Mouse (Mus musculus): ENCODE results near the gene Tmem150b. TPM values are rescaled to one million over a fixed set of nuclear protein-coding genes. Genes with fewer than 3 reads are reported as not detected.

The Tmem150b gene
- polyA plus RNA-seq, 1 experiment from 2014 or later, result 0.13 TPM

DNA sequence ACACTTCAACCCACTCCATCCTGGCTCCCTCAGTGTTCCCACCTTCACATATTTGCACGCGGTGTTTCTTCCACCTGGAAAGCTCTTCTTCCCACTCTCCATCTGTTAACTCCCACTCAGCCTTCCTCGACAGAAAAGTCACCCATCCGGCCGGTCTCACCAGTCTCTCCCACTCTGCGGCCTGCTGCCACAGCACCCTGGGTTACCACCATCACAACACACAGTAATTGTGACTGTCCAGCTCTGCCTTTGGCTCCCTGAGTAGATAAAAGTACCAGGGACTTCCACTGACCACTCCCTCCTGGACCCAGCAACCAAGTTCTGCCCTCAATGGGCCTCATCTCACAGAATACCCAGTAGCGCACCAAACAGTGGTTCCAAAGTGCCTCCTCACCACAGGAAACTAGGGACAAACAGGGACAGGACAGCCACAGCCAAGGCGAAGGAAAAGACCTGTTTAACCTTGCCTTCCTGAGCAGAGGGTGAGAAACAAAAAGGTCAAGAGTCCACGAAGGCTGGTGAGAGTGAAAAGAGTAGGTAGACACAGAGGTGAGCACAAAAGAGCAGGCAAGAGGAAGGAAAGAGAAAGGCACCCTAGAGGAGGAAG lies 67.4 kb downstream of the Tmem150b start:
- no peak for ATAC-seq (ENCODE audit: low FRiP score, low read depth)
- Histone ChIP-seq H3K9ac (peak overlapping the region; percentile 97), H3K9me3 (no peaks in the 10 kb centered on the region), H3K27ac (no peak overlapping the region; the same call in 1 of the 2 replicates), H3K4me3 (peak overlapping the region; percentile 87), H3K4me2 (replicated peaks) (peak overlapping the region; percentile 98), H3K4me1 (peaks cover 51% of the 10 kb centered on the region), H3K36me3 (peaks cover 21% of the 10 kb centered on the region), H3K27me3 (no peaks in the 10 kb centered on the region)
- 52% methylated on average over 9 of the region's 9 CpGs for WGBS

Other genes starting within 250 kb of the Tmem150b start
- gene Ppp1r12c, start 223.6 kb downstream of the Tmem150b start, polyA plus RNA-seq (2015; fragmentation: Nextera tagmentation; extraction: Ambion mirVana), result 43.8 and 50.2 TPM in 2 replicates
- gene Tnnt1, start 208.9 kb downstream of the Tmem150b start, polyA plus RNA-seq (2015; fragmentation: Nextera tagmentation; extraction: Ambion mirVana), result 298 and 309 TPM in 2 replicates
- 4.9 and 5.5 TPM in 2 replicates for gene Tnni3, start 201.0 kb downstream of the Tmem150b start, polyA plus RNA-seq (2015; fragmentation: Nextera tagmentation; extraction: Ambion mirVana)
- gene Dnaaf3, start 192.8 kb downstream of the Tmem150b start, polyA plus RNA-seq (2015; fragmentation: Nextera tagmentation; extraction: Ambion mirVana), result 3.0 and 3.3 TPM in 2 replicates
- gene Syt5, start 177.7 kb downstream of the Tmem150b start, polyA plus RNA-seq (2015; fragmentation: Nextera tagmentation; extraction: Ambion mirVana), result 5.5 and 6.0 TPM in 2 replicates
- gene Ptprh, start 121.2 kb downstream of the Tmem150b start, polyA plus RNA-seq (2015; fragmentation: Nextera tagmentation; extraction: Ambion mirVana), result not detected in 2 replicates
- 1.2 and 1.3 TPM in 2 replicates for gene Tmem86b, start 93.8 kb downstream of the Tmem150b start, polyA plus RNA-seq (2015; fragmentation: Nextera tagmentation; extraction: Ambion mirVana)
- 9.0 and 9.9 TPM in 2 replicates for gene Ppp6r1, start 66.2 kb downstream of the Tmem150b start, polyA plus RNA-seq (2015; fragmentation: Nextera tagmentation; extraction: Ambion mirVana)
- gene Hspbp1, start 40.2 kb downstream of the Tmem150b start, polyA plus RNA-seq (2015; fragmentation: Nextera tagmentation; extraction: Ambion mirVana), result 93.6 and 95.4 TPM in 2 replicates
- 2.2 and 2.3 TPM in 2 replicates for gene Brsk1, start 34.6 kb downstream of the Tmem150b start, polyA plus RNA-seq (2015; fragmentation: Nextera tagmentation; extraction: Ambion mirVana)
- 61.6 and 65.3 TPM in 2 replicates for gene Kmt5c, start 14.9 kb upstream of the Tmem150b start, polyA plus RNA-seq (2015; fragmentation: Nextera tagmentation; extraction: Ambion mirVana)
- 67.5 and 68.6 TPM in 2 replicates for gene Cox6b2, start 27.8 kb upstream of the Tmem150b start, polyA plus RNA-seq (2015; fragmentation: Nextera tagmentation; extraction: Ambion mirVana)
- gene Fam71e2, start 46.1 kb upstream of the Tmem150b start, polyA plus RNA-seq (2015; fragmentation: Nextera tagmentation; extraction: Ambion mirVana), result not detected in 2 replicates
- 0.26 and 0.39 TPM in 2 replicates for gene Il11, start 57.6 kb upstream of the Tmem150b start, polyA plus RNA-seq (2015; fragmentation: Nextera tagmentation; extraction: Ambion mirVana)
- gene Tmem190, start 57.7 kb upstream of the Tmem150b start, polyA plus RNA-seq (2015; fragmentation: Nextera tagmentation; extraction: Ambion mirVana), result not detected in 2 replicates
- gene Tmem238, start 64.4 kb upstream of the Tmem150b start, polyA plus RNA-seq (2015; fragmentation: Nextera tagmentation; extraction: Ambion mirVana), result 7.3 and 7.9 TPM in 2 replicates
- gene Rpl28, start 67.6 kb upstream of the Tmem150b start, polyA plus RNA-seq (2015; fragmentation: Nextera tagmentation; extraction: Ambion mirVana), result 290 and 292 TPM in 2 replicates
- gene Ube2s, start 87.3 kb upstream of the Tmem150b start, polyA plus RNA-seq (2015; fragmentation: Nextera tagmentation; extraction: Ambion mirVana), result 328 and 349 TPM in 2 replicates
- gene Shisa7, start 119.4 kb upstream of the Tmem150b start, polyA plus RNA-seq (2015; fragmentation: Nextera tagmentation; extraction: Ambion mirVana), result 0.17 and 0.33 TPM in 2 replicates
- gene Isoc2b, start 145.0 kb upstream of the Tmem150b start, polyA plus RNA-seq (2015; fragmentation: Nextera tagmentation; extraction: Ambion mirVana), result 5.6 and 6.4 TPM in 2 replicates
- 1.2 and 1.3 TPM in 2 replicates for gene Isoc2a, start 151.9 kb upstream of the Tmem150b start, polyA plus RNA-seq (2015; fragmentation: Nextera tagmentation; extraction: Ambion mirVana)
- not detected in 2 replicates for gene Gm36210, start 181.3 kb upstream of the Tmem150b start, polyA plus RNA-seq (2015; fragmentation: Nextera tagmentation; extraction: Ambion mirVana)
- gene Zfp628, start 190.0 kb upstream of the Tmem150b start, polyA plus RNA-seq (2015; fragmentation: Nextera tagmentation; extraction: Ambion mirVana), result 4.2 and 4.3 TPM in 2 replicates
- gene Nat14, start 196.8 kb upstream of the Tmem150b start, polyA plus RNA-seq (2015; fragmentation: Nextera tagmentation; extraction: Ambion mirVana), result 3.1 and 3.3 TPM in 2 replicates
- gene Ssc5d, start 200.5 kb upstream of the Tmem150b start, polyA plus RNA-seq (2015; fragmentation: Nextera tagmentation; extraction: Ambion mirVana), result 6.4 and 8.1 TPM in 2 replicates
- gene Sbk2, start 239.2 kb upstream of the Tmem150b start, polyA plus RNA-seq (2015; fragmentation: Nextera tagmentation; extraction: Ambion mirVana), result 0.38 and 0.92 TPM in 2 replicates
- gene Sbk3, start 245.9 kb upstream of the Tmem150b start, polyA plus RNA-seq (2015; fragmentation: Nextera tagmentation; extraction: Ambion mirVana), result not detected in 2 replicates